Mouse (Mus musculus): Measurements from ENCODE around the gene Chchd6.

The Chchd6 gene

DNA sequence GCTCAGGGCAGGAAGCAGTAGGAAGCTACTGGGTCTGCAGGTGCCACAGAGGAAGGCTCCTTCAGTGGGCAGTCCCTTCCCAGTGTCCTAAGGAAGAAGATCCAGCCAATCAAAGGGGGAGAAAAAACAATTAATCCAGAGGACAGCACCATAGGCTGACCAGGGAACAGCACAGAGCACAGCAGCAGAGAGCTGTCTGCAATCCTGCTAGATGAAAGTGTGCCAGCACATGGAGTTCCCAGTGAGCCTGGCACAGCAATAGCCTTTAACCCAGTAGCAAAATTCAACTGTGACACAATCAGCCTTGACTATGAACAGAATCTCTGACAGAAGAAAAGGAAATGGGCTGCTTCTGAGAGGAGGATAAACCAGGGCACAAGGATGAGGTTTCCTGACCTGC is 9.8 kb downstream of the Chchd6 start:
- DNase-seq (ENCODE audit: low read depth), result no peak

DNA sequence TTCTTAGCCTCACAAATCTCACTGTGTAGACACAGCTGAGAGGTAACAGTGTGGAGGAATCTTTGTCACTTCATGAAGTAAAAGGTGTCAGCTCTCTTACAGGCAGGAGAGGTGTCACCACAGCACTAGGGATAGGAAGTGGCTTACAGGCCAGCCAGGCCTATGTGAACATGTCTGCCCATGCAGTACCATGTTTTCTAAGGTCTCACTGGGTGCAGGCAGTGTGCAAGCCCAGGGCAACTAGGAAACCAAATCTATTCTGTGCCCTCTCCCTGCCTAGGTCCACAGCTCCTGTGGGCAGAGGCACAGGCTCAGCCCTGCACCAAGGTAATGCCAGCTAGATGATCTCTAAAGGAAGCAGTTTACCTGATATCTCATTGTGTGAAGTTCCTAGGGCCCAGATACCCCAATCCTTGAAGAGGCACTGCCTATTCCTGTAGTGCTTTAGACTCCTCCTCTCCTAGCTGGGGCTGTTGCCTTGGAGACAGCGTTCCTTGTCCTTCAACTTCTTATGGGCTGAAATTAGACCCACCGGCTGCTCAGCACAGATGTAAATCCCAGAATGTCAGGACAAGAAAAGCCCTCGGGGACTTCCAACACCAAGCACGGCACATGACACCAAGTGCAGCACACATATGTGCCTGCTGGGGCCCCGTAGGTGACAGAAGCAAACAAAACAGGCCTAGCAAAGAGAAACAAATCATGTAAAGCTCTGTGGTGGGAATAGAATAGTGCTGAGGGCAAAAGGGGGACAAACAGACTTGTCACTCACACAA is 10.6 kb downstream of the Chchd6 start:
- DNase-seq (ENCODE audit: low read depth), result no peak

DNA sequence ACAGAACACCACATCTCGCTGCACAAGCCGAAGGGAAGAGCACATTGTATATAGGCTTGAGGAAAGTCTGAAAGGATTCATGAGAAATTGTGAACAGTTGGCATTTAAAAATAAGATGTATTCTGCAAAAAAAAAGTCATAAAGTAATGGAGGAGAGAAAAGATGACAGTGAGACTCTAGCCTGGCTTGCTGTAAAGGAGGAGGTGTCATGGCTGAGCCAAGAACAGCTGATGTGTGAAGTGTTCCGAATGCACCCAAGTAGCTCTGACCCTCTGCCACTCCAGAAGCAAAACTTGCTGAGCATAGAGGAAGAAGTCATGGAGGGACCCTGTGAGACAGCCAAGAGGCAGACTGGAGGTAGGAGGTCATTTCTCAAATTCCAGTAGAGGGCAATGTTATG is 12.3 kb downstream of the Chchd6 start:
- DNase-seq (ENCODE audit: low read depth), result no peak

DNA sequence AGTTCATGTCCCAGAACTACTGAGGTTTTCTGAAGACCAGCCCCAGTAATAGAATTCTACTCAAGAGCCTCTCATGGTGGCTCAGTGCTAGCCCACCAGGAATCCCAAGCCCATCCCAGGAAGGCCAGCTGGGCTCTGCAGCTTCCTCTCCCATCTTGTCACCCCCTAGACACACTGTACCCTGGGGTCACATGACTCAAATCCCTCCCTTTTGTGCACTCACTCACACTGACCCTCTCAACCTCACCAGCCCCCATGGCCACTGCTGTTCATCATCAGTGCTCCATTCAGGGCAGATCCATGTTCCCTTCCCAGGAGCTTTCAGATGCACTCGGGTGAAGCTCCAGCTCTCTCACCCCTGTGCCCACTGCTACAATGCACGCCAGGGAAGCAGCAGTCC is 20.8 kb downstream of the Chchd6 start:
- DNase-seq (ENCODE audit: low read depth), result no peak

DNA sequence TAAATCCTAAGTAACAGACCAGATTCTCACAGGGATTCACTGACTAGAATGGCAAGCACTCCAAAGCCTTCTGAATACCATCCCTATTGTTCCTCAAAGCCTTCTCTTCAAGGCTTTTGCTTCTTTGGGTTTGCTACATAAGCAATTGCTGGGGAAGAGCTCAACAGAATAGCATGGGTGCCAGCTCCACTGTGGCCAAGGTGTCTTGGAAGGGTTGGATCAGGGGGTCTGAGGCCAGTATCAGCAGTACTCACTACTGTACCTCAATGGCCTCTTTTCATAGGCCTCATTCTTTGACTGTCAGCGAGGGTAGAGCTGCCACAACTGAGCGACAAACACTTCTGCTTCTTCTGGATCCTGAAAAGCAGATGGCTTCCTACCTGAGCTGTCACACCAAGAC is 21.7 kb downstream of the Chchd6 start:
- DNase-seq (ENCODE audit: low read depth), result no peak

DNA sequence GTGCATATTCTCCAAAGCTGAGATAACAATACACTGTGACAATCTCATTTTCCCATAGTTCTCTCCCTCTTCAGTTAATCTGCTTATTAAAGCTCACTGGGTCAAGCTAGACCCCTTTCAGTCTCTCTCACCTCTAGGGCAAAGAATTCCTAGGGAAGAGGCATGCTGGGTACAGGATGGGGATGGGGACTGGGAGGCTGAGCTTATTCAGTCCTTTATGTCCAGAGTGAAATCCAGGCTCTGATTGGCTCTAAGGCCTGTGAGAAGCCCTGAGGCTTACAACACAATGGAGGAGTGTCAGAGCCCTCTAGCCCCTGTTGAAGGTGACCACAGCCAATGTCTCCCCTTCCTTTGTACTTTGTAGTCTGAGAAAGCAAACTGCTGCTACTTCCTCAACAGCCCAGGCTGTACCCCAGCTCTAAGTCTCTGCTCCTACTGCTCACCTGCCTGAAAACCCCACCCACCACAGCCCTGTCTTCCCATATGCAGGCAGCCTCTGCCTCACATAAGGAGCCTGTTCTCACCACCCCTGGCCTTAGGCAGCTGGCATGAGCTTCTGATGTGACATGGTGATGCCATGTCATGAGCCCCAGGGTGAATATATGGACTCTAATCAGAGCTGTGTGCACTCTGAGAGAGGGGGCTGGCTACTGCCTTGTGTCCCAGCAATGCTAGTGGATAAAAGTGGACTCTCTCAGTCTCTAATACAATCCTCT is 22.4 kb downstream of the Chchd6 start:
- no peak for DNase-seq (ENCODE audit: low read depth)

DNA sequence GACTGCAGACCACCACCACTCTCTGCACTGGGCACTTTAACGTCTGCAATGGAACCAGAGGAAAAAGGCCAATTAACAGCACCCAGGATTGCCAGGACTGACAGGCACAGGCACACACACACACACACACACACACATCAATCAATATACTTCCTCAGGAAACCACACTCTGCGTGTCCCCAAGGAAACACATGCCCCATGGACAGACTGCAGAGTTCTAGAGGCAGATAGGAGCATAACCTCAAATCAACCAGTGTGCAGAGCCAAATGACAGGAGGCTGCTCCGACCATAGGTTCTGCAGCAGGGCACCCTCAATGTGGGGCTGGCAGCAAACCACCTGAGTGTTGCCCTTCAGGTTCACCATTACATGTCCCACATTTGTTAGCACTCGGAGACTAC is 26.1 kb downstream of the Chchd6 start:
- no peak for DNase-seq (ENCODE audit: low read depth)

DNA sequence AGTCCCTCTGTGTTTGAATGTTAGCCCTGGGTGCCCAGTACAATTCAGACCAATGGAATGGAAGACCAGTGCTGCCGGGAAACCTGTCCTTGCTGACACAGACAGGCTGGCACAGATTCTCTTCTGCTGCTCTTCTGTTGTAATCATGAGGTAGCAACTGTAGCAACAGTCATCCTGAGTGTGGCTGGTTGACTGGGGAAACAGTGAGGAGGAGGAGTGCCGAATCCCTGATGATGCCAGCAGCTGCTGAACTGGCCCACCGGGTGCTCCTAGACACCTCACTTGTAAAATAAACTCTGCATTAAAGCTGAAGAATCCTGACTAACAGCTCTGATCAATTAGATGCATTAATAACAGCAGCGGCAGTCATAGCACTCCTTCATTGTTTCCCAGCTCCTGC is 28.7 kb downstream of the Chchd6 start:
- no peak for DNase-seq (ENCODE audit: low read depth)

DNA sequence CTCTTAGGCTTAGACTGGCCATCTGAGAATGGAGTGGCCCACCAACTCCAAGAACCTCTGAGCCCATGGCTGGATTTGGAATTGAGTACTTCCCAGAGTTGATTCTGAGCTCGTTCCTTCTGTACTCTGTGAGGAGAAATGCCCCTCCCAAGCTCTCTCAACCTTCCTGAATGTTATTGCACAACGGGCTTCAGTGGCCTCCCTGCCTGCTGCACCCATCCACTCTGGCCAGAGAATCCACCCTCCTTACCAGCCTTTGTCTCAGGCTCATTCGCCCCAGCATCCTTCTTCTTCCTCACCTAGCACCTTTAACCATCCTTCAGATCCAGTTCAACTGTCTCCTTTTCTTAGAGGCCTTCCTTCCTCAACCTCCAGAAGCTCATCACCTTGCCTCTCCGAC is 32.1 kb downstream of the Chchd6 start:
- DNase-seq (ENCODE audit: low read depth), result no peak

DNA sequence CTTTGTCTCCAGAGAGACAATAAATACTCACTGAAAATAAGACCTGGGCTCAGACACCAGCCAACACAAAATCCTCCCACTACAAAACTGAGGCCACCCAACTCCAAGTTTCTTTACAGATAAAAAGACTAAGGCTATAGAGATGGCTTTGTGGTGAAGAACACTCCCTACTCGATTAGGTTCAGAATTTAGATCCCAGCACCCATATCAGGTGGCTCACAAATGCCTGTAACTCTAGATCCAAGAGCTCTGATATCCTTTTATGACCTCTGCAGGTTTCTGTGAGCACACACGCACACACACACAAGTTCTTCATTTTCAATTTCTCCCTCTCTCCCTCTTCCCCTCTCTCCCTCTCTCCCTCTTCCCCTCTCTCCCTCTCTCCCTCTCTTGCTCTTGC is 34.6 kb downstream of the Chchd6 start:
- DNase-seq (ENCODE audit: low read depth), result no peak

DNA sequence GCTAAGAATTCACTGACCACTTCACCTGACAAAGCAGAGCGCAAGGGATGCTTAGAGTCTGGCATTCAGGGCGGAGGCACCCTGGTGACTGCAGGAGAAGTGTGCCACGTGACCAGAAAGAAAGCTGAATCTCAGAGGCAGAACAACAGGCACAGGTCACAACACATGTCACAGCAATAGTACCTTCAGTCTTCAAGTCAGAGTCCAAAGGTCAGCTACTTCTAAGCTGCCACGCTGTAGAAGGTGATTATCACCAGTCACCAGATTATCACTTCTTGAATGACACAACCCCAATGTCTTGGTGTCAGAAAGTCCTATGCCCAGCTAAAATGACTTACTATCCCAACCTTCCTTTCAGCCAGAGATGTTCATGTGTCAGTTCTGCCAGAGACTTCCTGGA is 37.8 kb downstream of the Chchd6 start:
- no peak for DNase-seq (ENCODE audit: low read depth)

DNA sequence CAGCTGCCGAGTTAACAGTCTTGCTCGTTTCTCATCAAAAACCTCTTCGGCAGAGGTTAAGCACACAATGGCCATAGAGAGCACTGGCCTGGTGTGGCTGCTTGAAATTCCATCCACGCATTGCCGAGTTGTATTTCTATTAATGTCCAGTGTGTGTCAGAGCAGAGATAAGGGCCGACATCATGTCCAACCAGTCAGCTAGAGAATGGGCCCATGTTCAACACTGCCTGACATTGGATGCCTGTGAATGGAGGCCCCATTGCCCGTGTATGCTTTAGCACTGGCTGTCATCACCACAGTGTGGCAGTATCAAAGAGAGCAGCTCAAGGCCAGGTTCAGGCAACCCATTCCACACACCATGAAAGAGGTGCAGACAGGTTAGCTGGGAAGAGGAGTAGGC is 38.9 kb downstream of the Chchd6 start:
- DNase-seq (ENCODE audit: low read depth), result no peak

DNA sequence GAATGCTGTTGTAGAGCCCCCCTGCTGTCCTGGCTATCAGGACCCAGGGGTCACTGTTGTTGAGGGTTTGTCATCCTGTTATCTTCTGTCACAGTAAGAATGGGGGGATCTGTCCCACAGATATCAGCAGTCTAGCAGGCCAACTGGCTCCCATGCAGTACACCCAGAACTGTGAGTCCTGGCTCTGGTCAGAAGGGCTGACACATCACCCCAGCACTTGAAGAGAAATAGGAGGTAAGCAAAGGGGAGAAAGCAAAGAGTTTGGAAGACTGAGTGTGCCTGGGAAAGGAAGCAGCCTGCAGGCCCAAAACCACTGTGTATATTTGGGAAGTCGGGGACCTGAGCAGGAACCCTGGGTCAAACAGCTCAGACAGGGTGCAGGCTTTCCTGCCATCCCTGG is 39.5 kb downstream of the Chchd6 start:
- no peak for DNase-seq (ENCODE audit: low read depth)

DNA sequence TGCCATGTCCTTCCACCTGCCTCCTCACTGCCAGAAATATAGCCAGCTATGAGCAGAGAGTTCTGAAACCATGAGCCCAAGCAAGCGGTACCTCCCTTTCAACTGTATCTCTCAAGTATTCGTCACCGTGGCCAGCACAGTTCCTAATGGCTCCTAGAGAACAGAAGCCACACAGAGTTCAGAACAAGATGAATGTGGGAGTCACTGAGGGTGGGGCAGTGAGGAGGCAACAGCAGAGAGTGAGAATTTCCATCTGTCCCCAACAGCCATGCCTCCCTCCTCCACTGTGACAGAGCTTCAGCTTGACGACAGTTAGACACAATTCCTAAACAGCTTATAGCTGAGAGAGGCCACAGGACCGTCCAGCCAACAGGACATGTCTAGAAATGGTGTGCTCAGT is 41.4 kb downstream of the Chchd6 start:
- DNase-seq (ENCODE audit: low read depth), result no peak

DNA sequence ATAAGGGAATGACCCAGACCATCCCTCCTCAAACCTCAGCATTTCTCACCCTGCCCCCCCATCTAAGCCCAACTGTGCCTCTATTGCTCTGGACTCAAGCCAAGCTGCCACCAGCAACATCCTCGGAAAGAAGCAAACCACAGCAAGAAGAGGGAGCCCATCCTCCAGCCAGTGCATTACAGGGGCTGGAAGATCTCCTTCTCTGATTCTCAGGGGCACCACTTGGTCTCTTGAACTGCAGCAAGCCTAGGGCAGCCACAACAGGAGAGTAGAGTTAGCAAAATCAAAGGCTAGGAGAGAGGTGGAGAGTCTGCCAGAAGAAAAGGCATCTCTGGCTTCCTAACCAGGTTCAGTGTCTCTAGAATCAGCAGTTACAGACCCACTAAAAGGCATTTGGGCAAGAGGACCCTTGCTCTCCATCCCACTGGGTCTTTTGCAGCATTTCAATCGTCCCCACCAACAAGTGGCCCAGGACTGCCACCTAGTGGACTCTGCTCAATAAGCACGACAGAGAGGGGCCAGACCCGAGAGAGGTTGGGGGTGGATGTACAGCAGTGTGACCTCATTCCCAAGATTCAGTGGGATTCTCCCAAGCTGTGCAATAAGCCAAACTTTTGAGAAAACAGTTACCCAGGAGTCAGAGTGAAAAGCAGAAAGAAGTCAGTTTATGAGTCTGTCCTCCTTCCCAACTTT is 42.3 kb downstream of the Chchd6 start:
- DNase-seq (ENCODE audit: low read depth), result peak; percentile 34

DNA sequence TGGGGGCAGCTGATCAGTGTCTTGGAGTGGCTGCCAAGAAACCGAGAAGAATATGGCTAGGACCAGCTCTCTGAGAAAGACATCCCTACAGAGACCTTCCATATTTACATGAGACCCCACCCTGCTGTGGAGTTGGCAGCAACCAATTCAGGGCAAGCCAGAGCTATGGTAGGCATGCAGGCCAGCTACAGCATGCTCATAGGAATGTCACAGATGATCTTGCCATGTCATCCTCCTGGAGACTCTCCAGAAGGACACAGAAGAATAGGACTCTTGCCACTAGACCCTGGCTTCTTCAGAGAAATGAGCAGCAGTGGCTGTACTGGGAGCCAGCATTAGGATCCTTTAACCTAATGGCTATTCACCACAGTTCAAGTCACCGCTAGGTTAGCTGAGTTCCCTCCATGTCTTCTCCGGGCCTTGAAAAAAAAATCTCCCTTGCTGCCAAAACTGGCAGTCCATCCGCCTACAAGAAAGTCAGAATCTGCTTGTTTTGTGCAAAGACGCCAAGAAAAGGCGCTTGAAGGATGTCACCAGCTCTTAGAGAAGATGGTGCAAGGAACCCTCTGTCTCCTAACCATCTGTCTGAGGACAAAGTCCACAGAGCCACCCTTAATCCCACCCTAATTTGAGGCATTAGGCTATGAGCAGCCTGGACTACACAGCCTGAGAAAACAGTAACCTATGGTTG is 43.0 kb downstream of the Chchd6 start:
- no peak for DNase-seq (ENCODE audit: low read depth)

DNA sequence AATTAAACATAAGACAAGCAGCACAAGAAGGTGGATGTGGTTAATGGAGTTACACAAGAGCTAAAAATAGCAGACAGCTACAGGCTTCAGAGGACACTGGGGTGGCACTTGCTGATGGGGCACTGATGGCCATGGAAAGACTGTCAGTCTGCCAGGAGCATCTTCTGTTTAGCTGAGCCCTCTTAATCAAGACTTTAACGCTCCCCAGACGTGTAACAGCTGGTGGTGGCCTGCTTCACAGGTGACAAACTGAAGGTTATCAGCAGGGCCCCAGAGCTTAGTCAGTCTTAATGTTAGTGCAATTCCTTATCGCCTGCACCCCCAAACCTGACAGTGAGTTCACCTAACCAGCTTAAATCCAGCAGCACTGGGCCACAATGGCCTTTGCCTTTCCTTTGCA is 46.3 kb downstream of the Chchd6 start:
- DNase-seq (ENCODE audit: low read depth), result no peak

DNA sequence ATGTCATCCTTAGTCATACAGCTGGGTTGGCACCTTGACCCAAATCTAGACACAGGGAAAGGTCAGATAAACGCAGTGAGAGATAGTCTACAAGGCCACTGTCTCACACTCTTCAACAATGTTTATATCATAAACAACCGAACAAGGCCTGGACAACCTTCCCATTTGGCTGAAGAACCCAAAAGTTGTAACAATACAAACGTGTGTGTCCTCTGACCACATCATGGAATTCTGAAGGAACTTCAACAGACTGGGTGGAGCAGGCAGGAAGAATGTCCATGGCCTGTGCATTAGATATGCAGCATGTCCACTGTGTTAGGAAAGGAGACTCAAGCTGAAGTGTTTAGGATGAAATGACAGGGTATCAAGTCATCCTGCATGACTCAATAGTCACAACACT is 47.5 kb downstream of the Chchd6 start:
- no peak for DNase-seq (ENCODE audit: low read depth)

DNA sequence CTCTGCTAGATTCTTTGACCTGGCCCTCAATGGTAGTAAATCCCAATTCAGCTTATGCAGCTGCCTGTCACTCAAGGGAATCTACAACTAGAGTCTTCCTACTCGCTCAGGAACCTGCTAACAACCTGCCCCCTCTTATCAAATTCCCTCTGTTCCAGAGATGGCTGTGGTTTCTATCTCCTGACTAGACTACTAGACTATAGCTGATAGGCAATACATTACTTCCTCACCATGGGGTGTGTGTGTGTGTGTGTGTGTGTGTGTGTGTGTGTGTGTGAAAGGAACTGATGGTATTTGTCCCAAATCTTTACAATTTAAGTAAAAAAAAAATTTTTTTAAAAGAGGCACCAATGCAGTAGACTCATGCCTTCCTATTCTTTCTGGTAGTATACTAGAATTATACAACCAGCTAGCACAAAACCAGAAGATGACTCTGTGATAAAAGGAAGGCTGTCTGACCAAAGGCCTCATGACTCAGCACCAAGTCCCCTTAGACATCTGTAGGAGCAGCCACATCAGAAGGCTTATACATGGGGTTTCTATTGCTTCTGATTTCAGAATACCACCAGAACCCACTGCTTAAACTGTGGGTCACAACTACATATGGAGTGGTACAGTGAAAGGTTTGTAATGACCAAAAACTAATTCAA is 57.2 kb downstream of the Chchd6 start:
- no peak for DNase-seq (ENCODE audit: low read depth)

DNA sequence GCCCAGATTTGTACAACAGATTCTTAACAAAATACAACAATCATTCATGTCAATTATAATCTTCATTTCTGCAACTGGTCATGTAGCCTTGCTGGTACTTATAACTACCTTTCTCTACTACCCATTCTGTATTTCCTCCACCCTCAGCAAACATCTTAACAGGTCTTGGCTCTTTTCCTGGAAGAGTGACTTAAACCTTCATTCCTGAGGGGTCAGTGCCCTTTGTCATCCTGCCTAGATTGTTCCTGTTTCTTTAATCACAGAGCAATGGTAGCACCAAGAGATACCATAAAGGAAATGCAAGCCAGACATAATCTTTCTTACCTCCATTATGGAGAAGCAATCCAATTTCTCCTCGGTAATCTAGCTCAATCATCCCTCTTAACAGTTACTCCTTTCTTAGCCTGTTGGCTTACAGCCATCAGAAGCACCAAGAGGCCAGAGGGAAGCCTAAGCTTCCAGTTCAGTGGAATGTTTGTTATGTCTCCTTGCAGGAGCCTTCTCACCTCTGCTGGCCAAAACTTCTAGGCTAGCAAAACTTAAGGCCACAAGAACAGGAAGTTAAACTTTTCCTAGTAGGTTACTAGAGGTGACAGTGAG is 59.7 kb downstream of the Chchd6 start:
- no peak for DNase-seq (ENCODE audit: low read depth)

DNA sequence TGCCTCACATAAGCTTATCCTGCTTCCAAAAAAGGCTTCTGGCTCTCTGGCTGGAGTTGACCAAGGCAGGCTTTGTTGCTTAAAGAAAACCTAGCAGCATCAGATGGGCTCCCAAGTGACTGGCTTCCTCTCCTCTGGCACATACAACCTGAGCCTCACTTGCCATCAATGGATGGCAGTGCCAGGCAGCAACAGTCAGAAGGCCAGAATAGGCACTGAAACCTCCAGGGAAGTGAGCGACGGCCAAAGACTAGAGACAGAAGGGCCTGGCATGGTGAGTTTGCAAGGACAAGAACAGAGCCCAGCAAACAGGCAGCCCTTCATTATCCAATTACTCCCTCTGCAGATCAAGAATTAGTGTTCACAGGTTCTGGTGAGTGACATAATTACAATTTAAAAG is 70.7 kb downstream of the Chchd6 start:
- DNase-seq (ENCODE audit: low read depth), result no peak

DNA sequence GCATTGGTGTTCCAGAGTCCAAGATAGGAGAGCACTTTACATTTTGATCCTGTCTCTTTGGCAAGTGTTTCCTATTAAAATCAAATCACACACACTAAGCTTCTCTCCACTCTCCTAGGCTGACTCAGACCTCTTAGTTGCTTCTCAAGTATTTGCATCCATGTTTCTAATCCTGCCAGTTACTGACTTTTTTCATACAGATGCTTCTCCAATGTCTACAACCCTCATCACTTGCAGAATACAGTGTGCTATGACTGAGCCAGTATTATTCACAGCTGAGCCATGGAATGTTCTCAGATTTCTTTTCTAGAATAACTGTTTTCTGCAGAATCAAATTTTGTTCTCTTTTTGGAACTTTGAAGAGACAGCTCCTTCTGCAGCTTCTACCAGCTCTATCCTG is 85.3 kb downstream of the Chchd6 start:
- DNase-seq (ENCODE audit: low read depth), result peak; percentile 18
